Mouse (Mus musculus) erythroblast, embryonic 14.5 days (primary cell): Measurements from ENCODE around the gene Glul. TPM values are rescaled to one million over a fixed set of nuclear protein-coding genes. Genes with fewer than 3 reads are reported as not detected.
"Not testable (repeated sequence)": the region's sequence is repeated elsewhere in the genome, so short reads cannot be mapped to it uniquely, and the experiment has no call there.

ENCODE experiments used
- H3K27me3 ChIP-seq: 2 replicates; pipeline ENCODE4 v1.6.1; 2012; ENCODE audit warnings: inconsistent platforms; ENCODE audit not compliant: control insufficient read depth
- H3K36me3 ChIP-seq: 2 replicates; pipeline ENCODE4 v1.6.1; 2012; ENCODE audit warnings: mild to moderate bottlenecking, inconsistent platforms; ENCODE audit not compliant: control insufficient read depth
- H3K4me1 ChIP-seq: 2 replicates; pipeline ENCODE4 v1.6.1; 2012; ENCODE audit warnings: inconsistent platforms; ENCODE audit not compliant: control insufficient read depth
- H3K4me3 ChIP-seq: replicated peaks from 2 replicates; pipeline ENCODE3; 2012; ENCODE audit warnings: moderate library complexity, mild to moderate bottlenecking, inconsistent platforms
- H3K9me3 ChIP-seq: 2 replicates; pipeline ENCODE4 v1.6.1; 2012; ENCODE audit warnings: low read length, inconsistent platforms, mixed read lengths; ENCODE audit not compliant: control insufficient read depth
- GATA1 ChIP-seq: IDR thresholded peaks from 2 replicates; pipeline ENCODE4 v1.6.1; 2012; ENCODE audit warnings: low read length, inconsistent platforms, mixed read lengths
- TAL1 ChIP-seq: IDR thresholded peaks from 3 replicates; pipeline ENCODE4 v1.6.1; 2012; ENCODE audit warnings: low read length, inconsistent platforms, mixed read lengths
- polyA plus RNA-seq: library from polyadenylated mRNA; stranded (reverse); fragments of >175 nt; gene quantifications from 2 replicates; pipeline ENCODE4 v1.2.3, GENCODE M21; 2012

Gene Glul
- polyA plus RNA-seq: 13.8 and 16.9 TPM in 2 replicates

DNA sequence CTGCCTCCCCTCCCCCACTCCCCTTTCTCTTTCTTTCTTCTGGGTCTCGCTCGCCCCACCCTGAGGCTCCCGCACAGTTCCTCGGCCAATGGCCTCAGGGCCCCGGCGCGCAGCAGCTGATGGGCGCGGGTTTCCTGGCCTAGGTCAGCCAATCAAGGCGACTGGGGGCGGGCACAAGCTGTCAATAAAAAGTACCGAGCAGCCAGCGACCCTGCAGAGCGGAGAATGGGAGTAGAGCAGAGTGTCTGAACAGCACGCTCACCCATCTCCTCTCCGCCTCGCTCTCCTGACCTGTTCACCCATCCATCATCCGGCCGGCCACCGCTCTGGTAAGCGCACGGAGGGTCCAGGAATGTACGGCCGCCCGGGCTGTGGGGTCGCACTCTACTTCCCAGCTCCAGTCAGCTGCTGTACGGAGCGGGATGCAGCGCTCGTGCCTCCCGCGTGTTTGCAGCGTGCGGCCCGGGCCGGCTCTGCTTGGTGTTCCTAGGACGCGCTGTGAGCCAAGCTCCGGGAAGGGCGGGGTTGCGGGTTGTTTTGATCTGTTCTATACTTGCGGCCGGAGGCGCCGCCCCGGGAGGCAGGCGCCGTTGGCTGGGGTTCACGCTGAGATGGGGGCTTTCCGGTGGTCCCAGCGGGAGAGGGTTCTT, at the start of gene Glul, which contains the start of gene Teddm2:
Gene Glul (plus strand): TSS at position 214 of the 650 bp plus-strand sequence.
Gene Teddm2 (minus strand): TSS at position 498 of the 650 bp plus-strand sequence.
- peak within 1 kb of the TSS; percentile 92 for H3K4me3 ChIP-seq
- TF ChIP-seq TAL1 (no peak), GATA1 (no peak)
- no peaks in the 10 kb centered on the region for H3K9me3 ChIP-seq
- peaks cover 41% of the 10 kb centered on the region for H3K36me3 ChIP-seq
- H3K4me1 ChIP-seq: peaks cover 37% of the 10 kb centered on the region
- H3K27me3 ChIP-seq: no peaks in the 10 kb centered on the region

DNA sequence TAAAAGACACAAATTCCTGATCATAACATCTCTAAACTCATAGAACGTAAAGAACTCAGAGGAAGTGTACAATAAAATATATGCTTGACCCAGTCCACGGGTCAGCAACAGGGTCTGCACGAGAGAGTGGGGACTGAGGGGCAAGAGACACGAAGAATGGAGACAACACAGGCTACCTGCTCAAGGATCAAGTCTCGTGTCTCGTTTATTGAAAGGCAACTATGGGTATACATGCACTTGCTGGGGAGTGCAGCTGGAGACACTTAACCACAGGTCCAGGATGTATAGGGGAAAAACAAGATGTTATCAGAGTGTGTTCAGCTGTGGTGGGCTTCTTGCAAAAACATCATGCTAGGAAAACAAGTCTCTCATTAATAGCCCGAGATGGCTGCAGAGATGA, 47.0 kb upstream of the Glul start:
- not testable (repeated sequence) for H3K36me3 ChIP-seq, H3K9me3 ChIP-seq, H3K27me3 ChIP-seq, H3K4me1 ChIP-seq, H3K4me3 ChIP-seq

DNA sequence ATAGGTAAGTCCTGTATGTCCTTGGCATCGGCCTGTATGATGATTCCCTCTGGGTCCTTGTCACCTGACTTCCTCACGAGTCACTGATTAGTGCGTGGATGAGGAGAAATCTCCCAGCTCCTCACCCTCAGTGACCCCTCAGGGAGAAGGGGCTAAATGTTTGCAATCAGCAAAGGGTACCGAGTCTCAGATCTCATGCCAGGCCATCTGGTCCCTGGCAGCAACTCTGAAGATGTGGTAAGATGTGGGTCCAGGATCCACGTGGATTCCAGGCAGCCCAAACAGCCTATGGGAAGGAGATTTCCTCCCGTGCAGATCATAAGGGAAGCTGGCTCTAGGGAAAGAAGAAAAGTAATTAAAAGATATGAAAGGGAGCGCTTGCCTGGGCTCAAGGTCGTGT, 43.8 kb upstream of the Glul start:
- no peak overlapping the region for H3K4me3 ChIP-seq
- TF ChIP-seq GATA1 (no peak), TAL1 (no peak)
- H3K36me3 ChIP-seq: no peaks in the 10 kb centered on the region
- H3K9me3 ChIP-seq: no peaks in the 10 kb centered on the region
- H3K27me3 ChIP-seq: no peaks in the 10 kb centered on the region
- no peaks in the 10 kb centered on the region for H3K4me1 ChIP-seq

GRCm38 (mm10) chr1:153874045-153874444, 25.7 kb upstream of the Glul start, which contains the start of gene Teddm1b:
TSS of gene Teddm1b (plus strand) at chr1:153874345.
- Histone ChIP-seq H3K4me1 (no peaks in the 10 kb centered on the region), H3K4me3 (no peak within 1 kb of the TSS), H3K9me3 (no peaks in the 10 kb centered on the region), H3K27me3 (no peaks in the 10 kb centered on the region), H3K36me3 (no peaks in the 10 kb centered on the region)
- no peak for TF ChIP-seq GATA1
- no peak for TF ChIP-seq TAL1

- not testable (repeated sequence) for H3K27me3 ChIP-seq, H3K9me3 ChIP-seq, H3K36me3 ChIP-seq, H3K4me3 ChIP-seq, H3K4me1 ChIP-seq
Measured at GRCm38 (mm10) chr1:153880391-153880790, 19.4 kb upstream of the Glul start.

DNA sequence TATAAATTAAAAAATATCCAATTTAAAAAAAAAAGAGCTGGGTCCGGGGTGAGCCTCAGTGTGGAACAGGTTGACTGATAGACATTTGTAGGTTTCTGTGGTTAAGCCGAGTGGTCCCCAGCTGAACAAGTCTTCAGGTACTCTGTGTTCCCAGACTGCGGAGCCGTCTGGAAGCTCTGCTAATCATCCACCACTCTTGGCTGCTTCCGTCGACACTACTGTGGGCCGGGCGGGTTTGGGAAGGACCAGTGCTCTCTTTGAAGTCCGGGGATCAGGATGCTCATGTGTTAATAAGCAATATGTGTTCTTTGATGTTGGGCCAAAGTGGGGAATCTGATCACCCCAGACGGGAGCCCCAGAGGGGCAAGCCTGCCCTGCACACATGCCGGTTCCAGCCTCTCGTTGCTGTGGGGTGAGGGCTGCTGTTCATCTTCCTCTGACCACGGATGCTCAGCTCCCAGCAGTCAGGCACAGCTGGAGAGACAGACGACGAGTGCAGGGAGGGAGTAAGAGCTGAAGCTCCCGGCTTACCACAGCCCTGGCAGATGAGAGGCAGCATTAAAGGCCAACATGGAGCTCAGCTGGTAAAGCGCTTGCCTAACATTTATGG, 13.6 kb upstream of the Glul start:
- TF ChIP-seq TAL1 (no peak), GATA1 (no peak)
- Histone ChIP-seq H3K4me3 (no peak overlapping the region), H3K27me3 (no peaks in the 10 kb centered on the region), H3K36me3 (no peaks in the 10 kb centered on the region), H3K4me1 (no peaks in the 10 kb centered on the region), H3K9me3 (no peaks in the 10 kb centered on the region)

DNA sequence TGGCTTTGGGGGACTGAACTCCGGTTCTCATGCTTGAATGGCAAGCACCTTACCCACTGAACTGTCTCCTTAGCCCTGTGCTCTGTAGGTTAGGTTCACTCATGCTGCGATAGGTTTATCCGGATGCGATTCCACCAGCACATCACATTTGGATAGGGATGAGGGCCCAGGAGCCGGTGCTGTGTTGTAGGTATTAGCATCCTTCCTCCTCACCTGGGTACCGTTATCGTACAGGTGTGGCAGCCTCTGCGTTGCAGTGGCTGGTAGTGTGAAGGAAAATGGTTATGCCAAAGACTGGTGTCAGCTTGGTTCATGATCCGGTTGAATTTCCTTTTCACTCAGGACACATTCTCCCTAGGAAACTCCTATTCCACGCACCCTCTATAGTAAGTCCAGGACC, 9.6 kb upstream of the Glul start:
- H3K4me3 ChIP-seq: no peak overlapping the region
- no peaks in the 10 kb centered on the region for H3K36me3 ChIP-seq
- no peaks in the 10 kb centered on the region for H3K9me3 ChIP-seq
- peaks cover 3% of the 10 kb centered on the region for H3K27me3 ChIP-seq
- H3K4me1 ChIP-seq: no peaks in the 10 kb centered on the region
- TF ChIP-seq TAL1 (no peak), GATA1 (no peak)

DNA sequence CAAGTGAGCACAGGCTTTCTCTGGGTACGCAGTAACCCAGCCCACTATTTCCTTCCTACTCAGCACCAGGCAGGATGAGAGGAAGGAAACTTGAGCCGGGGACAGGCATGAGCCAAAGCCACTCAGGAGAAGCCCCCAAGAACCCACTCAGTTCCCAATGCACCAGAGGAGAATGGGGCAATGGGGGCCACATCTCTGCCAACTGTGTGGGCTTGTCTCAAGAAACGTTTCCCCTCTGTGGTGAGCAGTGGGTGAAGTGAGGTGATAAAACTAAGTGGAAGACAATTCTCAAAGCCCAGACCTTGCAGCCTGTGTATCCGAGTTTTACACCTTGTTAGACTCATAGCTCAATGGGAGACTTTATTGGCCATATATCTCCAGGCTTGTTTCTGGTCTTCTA, 8.3 kb upstream of the Glul start, which contains the start of gene Teddm1a:
Gene Teddm1a (plus strand): TSS at position 301 of the 400 bp plus-strand sequence.
- no peak for TF ChIP-seq TAL1
- TF ChIP-seq GATA1: no peak
- H3K4me3 ChIP-seq: no peak within 1 kb of the TSS
- no peaks in the 10 kb centered on the region for H3K36me3 ChIP-seq
- no peaks in the 10 kb centered on the region for H3K4me1 ChIP-seq
- peaks cover 3% of the 10 kb centered on the region for H3K27me3 ChIP-seq
- H3K9me3 ChIP-seq: no peaks in the 10 kb centered on the region

DNA sequence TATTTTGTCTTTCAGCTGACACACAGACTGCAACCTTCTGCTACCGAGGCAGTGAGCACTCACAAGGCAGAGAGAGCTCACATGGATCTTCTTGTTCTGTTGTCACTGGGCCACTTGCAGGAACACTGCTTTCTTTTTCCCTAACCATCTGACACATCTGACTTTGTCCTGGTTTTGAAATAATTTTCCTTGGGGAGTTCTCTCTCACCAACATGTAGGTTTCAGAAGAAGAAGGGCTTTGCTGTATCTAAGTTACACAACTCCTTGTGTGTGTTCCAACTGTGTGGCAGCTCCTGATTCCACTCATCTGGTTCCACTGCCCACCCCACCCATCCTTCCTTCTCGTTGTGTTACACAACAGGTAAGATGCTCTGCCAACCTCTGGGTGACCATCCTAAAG, 6.0 kb upstream of the Glul start:
- H3K27me3 ChIP-seq: peaks cover 3% of the 10 kb centered on the region
- H3K9me3 ChIP-seq: no peaks in the 10 kb centered on the region
- H3K4me3 ChIP-seq: no peak overlapping the region
- peaks cover 5% of the 10 kb centered on the region for H3K4me1 ChIP-seq
- TF ChIP-seq GATA1 (no peak), TAL1 (no peak)
- no peaks in the 10 kb centered on the region for H3K36me3 ChIP-seq
